Mouse (Mus musculus) right cerebral cortex, postnatal 4 days (tissue): ENCODE data around the gene Igfbp5.

ENCODE experiments used
- DNase-seq: peaks from one replicate; pipeline ENCODE4 v3.0.0-alpha.2; 2022

The Igfbp5 gene

DNA sequence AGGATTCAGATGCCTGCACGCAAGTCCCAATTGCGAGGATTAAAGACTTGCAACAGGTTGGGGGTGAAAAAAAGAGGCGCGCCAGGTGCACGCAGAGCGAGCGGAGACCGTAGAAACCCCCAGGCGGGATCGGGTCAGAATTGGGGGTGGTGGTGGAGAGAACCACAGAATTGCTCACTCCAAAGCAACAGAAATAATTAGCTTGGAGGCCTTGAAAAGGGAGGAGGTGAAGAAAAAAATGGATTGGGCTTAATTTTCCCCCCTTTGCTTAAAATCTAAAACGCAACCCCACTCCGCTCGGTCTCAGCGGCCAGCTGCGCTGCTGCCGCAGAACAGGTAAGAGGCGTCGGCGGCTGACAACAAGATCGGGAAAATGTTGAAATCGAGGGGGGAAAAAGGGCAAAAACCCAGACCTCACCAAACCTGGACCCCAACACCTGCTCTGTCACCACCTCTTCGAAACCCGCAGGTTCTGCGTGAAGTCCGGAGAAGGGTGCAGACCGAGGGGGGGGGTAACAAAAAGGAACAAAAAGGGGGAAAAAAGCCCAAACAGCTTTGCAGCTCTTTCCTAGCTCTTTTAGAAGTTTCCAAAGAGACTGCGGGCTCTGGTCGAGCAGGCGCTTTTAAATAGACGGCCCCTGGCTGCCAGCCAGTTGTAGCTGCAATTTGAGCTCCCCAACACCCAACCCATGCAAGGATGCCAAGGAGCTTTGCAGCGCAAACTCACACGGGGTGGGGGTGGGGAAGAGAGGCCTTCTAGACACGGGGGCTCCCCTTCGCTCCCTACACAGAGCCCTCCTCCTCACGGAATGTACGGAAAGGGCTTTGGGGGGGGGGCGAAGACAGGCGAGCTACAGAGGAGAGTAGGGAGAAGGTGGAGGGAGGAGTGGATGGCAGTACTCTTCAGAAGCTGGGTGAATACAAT lies at the start of gene Igfbp5:
Gene Igfbp5, minus strand, starts transcription at position 598 of the 925 bp plus-strand sequence.
- DNase-seq: peak; percentile 85

DNA sequence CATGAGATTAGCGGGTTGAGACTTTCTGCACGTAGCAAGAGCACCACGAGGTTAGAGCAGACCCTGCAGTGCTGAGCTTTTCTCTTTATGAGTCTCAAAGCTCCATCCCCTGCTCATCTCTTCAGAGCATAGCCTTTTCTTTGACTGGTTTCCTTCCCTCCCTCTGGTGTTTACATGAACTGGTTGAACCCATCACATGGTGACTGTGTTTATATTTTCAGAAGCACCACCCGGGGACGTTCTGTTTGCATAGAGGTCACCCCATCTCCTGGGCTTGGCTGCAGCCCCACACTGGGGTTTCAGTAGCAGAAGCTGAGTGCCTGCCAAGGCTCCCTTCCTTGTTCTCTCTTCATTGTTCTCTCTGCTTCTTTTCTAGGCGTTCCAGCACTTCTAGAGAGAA lies 40.1 kb upstream of the Igfbp5 start:
- no peak for DNase-seq

DNA sequence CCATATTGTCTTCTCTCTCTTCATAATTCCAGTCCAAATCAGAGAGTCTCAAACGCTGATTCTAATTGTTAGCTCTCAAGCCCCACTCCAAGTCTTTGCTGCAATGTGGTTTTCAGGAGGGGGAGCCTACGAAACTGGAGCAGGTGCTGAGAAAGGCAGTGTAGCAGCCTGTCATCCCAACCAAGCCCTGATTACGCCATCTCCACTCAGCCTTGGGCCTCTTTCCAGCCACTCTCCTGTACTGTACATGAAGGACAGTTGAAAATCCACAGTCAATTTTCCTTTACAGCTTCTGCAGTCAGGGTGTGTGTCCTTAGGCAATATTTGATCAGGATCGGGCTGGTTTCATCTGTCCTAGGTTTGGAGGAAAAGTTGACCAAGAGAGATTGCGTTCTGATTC lies 38.4 kb upstream of the Igfbp5 start:
- DNase-seq: no peak

DNA sequence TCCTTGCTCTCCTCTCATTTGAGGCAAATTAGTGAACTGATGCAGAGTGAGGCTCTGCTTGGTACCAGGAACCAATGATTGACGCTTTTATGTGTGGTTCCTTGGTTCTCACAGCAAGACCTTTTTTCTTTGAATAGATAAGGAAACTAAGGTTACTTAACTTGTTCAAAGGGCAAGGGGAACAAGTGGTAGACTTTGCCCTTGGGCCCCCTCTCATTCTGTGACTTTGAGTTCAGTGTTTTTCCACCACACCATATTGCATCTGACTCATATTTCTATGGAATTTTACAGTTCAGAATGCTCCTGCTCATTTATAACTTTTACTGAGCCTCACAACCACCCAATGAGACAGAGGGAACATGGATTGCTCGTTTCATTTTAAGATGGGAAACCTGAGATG lies 21.1 kb upstream of the Igfbp5 start:
- no peak for DNase-seq

DNA sequence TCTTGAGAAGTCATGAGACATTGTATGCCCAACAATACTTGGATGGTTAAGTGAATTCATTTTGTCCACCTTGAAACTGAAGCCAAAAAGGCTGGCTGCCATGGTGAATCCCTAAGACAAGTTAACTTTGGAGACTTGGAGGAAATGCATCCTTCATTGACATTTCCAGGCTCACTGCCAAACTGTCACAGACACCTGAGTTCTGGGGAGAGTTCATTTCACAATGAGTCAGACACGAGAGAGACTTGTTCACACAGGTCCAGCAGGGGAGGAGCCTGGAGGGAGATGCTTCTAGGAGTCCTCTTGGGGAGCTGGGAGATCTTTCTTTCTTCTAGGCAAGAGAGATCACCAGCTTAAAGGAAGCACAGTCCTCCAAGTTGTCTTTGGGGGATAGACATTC lies 13.2 kb upstream of the Igfbp5 start:
- no peak for DNase-seq

DNA sequence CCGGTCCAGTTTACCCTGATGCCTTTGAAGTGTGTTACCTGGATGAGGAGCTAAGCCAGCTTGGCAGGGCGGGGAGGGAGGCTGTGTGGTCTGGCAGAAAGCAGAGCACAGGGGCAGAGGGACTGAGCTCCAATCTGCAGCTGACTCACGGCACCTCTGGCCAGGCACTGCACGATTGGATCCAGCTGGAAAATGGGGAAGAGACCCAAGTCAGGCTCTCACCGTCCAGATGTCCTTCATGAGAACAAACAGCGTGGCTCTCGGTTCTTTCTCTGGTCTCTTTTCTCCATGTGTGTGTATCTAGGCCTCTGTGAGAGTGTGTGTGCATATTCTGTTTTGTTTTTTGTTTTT lies 11.1 kb upstream of the Igfbp5 start:
- DNase-seq: no peak

DNA sequence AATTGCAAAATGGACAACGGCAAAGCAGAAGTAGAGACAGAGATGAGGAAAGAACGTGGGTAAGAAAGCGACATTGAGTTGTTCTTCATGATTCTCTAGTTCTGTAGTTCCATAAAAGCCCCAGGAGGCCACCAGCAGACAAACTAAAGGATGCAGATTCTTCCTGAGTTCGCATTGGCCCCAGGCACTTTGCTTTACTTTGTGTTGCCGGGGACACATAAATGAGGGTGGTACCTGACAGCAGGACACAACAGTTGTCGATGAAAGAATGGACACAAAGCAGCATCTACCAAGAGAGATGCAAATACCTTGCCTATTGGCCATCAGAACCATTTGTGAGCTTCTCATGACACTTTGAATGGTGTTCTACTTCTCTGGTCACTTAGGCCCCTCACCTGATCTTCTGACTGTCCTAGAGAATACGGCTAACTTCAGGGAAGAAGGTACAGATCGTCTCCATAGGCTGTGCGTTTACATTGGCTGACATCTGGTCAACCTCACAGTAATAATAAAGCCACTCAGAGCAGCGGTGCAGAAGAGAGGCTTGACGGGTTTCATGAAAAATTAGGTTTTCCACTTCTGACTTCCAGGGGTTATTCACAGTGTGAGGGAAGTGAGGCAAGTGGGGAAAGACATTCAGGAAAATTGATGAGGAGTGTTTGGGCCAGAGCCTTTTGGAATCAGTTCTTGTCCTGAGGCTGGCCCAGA lies 10.6 kb upstream of the Igfbp5 start:
- DNase-seq: no peak

DNA sequence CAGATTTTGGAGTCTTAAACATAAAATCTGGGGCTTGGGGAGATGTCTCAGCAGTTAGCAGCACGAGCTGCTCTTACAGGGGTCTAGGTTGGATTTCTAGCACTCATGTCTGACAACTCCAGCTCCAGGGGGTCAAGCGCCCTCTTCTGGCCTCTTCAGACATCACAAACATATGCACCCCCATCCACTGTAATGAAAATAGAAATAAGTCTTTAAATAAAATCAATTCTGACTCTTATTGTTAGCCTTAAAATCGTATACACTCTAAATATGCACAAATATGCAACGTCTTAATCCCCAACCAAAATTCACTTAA lies 4.6 kb upstream of the Igfbp5 start:
- DNase-seq: no peak

DNA sequence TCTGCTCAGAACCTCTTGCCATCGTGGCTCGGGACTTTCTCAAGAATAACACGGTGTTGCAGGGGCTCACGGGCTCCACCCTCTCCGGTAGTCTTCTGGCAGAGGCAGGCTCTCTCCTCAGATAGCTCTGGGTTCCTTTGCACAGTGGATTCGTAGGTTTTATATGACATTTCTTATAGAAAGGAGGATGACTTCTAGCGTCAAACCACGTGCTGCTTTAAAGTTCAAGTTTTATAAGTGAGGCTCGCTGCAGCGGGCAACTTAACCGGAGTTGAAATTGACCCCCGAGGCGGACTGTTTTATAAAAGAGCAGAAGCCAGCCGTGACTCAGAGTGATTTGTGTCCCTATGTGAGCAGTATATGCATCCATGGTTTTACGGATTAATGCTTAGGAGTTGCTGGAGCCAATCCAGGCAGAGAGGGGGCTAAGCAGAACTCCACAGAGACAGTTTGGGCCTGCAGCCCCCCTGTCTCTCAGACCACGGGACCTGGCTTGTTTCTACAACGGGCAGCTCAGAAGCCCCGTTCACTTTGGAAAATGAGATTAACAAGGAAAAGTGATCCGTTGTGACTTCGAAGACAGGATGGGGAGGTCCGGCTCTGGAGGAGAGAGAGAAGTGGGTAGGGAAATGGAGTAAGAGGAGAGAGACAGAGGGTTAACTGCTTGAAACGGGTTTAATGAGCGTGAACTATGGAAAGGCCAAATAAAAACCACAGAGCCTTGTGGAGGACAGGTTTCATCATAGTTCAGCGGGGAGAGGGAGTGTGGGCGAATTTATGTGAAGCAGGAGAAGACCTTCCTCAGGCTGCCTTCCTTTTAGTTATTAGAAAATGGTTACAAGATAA lies 4.0 kb upstream of the Igfbp5 start:
- DNase-seq: no peak

DNA sequence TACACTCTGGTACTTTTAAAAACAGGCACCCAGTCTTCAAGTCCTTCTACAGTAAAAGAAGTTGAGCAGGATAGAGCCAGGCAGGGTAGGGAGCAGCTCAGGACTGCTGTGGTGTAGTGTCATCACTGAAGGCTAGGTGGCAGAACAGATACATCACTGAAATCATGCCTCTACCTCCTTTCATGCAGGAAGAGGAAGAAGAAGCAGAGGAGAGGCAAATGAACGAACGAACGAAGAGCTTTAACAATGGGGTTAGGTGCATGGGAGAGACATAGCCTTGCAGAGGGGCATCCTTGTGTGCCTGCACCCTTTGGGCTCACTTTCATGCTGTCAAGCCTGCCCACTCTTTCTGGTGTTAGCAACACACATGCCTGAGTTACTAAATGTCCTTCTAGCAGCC lies 3.2 kb upstream of the Igfbp5 start:
- no peak for DNase-seq

DNA sequence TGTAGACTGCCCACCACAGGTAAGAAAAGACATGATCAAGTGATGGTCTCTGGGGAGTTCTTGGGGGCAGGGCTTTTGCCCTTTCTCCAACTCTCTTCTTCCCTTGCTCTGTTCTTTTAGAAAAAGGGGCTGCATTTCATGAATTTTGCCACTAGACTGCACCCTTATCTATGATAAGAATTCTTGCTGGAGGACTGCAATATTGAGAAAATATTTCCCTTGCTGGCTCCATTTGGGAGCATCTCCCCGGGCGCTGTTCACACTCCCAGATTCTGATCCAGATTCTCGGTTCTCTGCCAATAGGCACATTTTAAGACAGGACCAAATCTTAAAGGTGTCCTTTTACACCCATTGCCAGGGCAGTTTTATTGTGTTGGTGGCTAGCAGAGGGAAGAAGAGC lies 1.4 kb upstream of the Igfbp5 start:
- no peak for DNase-seq

DNA sequence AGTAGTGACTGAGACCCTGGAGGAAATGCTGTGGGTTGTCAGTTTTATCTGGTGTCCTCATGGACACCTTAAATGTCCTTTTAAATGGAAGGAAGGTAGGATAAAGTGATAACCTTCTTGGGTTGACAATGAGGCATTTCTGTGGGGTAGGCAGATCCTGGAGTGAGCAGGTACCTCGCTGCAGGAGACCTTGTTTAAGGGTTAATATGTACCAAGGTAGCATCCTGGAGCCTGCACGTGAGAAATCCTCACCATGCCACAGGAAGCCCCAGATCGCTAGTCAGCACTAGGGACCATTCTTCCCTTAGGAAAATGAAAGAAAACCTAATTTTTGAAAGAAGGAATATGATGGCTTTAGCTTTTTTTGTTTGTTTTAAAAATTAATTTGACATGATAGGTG lies 1.0 kb upstream of the Igfbp5 start:
- DNase-seq: no peak

DNA sequence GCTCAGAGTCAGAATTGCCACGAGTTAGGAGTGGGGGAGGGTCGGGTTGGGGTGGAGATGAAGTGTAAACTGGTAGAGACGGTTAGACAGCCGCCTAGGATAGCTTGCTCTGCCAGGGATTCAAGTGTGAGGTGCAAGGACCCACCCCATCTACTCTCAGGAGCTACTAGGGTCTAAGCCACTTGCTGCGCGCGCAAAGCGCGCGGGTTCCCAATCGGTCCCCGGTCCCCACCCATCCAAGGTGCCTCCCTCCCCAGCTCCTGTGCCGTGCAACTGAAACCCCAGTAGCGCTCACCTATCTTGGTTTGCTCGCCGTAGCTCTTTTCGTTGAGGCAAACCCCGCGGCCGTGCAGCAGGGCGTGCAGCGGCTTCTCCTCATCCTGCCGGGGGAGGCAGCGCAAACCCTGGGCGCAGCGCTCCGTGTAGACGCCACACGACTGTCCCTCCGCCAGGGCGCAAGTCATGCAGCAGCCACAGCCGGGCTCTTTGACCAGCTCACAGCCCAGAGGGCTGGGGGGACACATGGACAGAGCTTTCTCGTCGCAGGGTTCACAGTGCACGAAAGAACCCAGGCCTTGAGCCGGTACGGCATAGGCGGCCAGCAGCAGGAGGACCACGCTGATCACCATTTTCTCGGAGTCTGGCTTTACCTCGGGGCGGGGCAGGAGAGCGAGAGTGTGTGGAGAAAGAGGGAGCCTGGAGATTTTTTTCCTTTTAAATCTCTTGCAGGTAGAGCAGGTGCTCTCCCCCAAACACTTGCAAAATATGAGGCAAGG lies 985 bp downstream of the Igfbp5 start:
- DNase-seq: peak; percentile 59

DNA sequence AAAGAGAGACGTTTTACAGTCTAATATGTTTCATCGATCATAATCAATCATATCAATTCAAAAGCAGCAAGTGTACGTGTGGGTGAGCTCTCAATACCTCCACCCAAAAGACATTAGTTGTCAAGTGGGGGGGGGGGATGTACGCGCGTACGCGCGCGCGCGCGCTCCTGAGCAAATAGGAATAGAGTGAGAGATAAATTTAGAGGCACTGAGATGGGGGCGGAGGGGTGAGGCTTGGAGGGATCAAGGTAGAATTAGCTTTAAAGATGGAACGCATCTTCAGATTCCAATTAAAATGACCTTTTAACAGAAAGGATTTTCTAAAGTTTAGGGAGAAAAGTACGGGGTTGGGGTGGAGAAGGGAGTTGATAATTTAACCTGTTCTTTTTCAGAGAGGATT lies 1.6 kb downstream of the Igfbp5 start:
- DNase-seq: no peak

DNA sequence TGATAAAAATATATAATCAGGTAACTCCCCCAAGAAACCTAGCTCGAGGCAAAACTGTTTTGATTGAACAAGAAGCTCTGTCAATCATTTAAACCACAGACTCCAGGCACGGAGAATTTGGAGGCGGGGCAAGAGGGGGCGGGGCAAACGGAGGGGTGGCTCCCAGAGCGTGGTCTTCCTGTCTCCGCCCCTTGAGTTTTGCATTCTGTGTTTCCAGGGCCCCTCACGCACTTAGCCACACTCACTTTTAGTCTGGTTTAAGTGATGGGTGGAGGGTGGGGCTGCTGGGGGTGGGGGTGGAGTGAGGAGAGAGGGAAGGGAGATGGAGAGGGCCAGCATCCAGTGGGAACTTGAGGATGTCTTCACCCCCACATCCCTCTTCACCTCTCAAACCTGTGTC lies 2.2 kb downstream of the Igfbp5 start:
- peak; percentile 83 for DNase-seq

DNA sequence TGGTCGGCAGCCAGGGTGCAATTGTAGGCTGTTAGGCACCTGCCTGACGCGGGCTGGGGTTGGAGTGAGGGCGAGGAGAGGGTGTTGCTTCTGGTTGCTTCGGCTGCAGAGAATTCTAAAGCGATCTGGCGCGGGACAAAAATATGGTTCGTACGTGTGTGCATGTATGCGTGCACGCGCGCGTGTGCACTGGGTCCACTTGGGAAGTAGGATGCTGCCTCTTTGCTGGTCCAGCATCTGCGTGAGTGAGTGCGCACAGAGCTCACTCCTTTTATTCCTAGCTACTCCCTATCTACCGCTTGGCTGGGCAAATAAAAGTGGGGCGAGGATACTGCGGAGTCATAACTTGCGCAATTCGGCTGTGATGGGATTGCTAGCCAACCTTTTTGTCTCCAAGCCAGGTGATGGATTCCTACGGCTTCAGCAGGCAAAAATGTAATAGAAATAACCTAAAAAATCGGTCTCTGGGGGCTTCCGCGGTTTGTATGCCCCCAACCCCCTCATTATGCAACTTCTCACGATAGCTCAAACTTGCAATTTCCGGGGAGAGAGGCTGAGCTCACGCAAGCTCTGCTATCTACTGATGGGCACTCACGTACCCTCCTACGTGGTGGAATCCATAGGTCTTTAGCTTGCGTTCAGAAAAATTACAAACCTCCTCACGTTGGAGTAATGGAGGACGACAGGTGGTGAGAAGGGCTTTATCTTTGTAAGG lies 2.8 kb downstream of the Igfbp5 start:
- peak; percentile 65 for DNase-seq

DNA sequence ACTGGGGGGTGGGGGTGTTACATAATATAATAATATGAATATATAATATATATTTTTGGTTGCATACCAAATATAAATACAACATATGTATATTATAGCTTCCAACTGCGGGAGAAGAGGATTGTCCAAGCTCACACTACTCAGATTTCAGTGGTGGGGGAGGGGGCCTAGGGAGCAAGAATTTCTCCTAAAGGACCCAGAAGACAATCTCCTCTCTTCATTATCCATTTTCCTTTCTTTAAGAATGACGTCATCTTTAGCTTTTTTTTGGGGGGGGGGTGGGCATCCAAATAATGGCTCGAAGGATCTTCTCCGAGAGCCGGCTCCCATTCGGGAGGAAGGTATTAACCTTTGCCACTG lies 3.4 kb downstream of the Igfbp5 start:
- DNase-seq: no peak

DNA sequence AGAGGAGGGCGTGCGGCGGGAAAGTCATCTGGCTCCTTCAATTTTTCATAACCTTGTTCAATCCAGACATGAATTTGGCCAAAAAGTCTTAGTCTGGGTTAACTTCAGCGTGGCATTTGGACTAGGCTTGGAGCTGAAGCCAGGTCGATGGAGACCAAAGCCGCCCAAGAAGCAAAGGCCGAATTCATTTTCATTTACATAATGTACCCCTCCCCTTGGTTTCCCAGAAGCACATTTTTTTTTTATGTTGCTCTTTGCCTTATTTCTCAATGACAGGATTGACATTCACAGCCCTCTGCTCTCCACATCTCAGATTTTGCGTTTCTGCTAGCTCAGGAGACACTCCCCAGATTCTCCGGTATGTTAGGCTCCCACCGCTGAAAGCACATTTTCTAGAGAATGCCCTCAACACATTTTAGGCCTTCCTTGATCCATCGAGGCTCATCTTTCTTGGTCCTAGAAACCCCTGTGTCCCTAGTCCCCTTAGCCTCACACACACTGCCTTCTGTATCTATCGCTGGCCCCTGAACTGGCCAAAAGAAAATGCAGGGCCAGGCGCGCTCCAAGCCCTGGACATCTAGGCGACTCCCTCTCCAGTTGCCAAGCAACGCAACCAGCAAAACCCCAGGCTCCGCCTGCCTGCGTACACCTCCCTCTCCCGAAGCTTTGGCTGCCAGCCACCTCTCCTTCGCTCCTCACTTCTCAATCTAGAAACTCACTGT lies 3.9 kb downstream of the Igfbp5 start:
- peak; percentile 91 for DNase-seq

DNA sequence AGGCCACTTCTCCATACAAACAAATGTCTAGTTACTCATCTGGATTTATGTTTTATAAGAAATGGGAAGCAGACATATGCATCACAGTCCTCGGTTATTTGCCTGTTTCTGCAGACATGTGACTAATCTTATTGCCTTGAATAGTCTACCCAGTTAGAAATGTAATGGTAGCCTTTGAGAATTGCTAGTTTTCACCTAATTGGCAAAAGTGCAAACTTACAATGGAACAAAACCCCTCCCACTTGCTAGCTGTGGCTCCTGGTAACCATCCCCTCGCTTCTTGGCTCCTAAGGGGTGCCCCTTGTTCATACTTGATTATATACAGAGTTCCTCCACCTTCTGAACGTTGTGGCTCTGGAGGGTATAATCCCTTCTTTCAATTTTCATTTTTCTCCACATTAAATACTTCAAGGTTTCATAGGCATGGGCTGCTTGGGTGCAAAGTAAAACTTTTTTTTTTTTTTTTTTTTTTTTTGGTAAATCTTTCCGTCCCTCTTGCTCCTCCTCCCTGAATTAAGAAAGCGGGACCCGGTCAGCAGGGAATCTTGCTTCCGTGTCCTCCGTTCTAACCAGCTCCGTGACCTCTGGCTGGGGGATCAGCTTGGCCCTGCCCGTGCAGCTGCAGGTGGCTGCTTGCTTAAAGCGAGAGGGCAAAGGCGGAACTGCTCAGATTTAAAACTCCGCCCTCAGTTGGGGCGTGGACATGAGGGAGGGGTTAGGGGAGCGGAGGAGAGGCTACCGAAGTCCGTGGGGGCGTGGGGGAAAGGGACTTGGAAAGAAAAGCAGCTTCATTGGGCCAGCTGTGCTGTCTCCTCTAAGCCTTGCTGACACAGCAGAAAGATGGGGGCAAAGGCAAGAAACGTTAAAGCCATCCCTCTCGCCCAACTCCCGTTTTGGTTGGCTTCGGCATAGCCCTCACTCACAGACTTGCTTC lies 4.7 kb downstream of the Igfbp5 start:
- DNase-seq: peak; percentile 45

DNA sequence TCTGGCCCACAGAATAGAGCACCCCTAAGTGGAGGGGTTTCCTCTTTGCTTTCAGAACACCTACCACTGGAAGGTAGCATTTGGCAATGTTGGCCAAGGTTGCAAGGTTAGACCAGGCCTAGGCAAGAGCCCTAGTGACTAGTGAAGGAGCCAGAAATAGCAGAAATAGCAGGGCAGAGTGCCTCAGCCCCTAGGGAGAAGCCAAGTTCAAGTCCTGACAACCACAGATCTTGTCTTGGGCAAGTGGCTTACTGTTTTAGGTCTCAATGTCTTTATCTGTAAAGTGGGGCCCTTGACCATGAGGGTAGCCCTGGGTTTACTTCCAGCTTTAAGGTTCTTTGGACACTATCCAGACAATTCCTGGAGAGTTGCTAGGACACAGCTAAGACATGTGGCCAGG lies 5.4 kb downstream of the Igfbp5 start:
- DNase-seq: no peak
